Mouse (Mus musculus) regulatory T cell (primary cell): ENCODE data around the gene Gm43518.

Source experiments
- in situ Hi-C: fragments of 300-600 bp; cut with MboI, MseI; formaldehyde crosslinking; loops from one replicate; pipeline ENCODE4 v1.15.1; 2025; ENCODE audit warnings: high pct_unique_total_duplicates

The Gm43518 gene

DNA sequence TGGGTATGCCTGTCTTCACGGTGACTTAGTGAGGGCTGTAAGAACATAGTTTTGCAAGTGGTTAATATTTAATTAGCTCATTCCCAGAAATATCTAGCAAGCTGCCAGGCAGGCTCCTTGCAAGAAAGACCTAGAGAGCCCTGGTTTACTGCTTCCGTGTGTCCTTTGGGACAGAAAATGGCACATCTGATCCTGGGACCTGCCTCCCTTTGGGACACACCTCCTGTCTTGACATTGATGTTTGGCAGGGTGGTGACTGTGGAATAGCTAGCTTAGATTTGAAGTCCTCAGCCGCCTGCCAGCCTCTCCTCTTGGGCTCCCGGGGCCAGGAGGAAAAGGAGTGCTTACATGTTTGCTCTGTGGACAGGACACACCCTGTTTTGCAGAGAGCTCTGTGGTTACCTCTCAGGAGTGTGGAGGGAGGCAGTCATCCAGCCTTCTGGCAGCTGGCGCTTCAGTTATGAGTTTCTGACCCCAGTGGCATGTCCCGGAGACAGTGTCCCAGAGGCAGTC, 48.5 kb downstream of the Gm43518 start:
- in situ Hi-C loops: no loop called here

- in situ Hi-C loops: no loop called here
Observed at GRCm38 (mm10) chr5:123977231-123977630, 50.0 kb downstream of the Gm43518 start.

GRCm38 (mm10) chr5:123978131-123978530, 50.9 kb downstream of the Gm43518 start:
- in situ Hi-C loops: no loop called here

DNA sequence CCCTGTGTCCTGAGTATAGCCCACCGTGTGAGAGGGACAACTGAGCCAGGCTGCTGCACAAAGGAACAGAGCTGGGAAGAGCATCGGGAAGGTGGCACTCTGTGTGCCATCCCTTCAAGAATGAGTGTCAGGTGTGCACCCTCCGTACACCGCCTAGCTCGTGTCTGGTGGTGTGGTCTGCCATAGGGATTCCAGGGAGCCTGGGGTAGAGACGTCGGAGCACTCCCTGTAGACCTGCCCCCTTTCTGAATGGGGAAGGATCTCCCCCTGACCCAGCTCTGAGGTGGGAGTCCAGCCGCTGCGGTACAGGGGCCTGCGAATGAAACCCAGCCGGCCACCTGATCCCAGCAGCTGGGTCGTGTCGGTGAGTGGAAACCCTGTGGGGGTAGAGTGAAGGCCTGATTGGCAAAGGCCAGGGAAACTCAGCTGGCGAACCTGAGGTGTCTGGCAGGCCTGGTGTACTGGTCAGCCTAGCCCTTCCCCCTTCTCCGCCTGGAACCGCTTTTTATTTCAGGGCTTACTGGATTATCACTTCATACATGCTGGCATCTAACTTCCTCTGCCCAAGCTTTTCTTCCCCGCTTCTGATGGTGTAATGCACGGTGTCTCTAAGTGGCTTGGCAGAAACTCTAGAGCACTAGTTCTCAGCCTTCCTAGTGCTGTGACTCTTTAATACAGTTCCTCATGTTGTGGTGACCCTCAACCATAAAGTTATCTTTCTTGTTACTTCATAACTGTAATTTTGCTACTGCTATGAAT, 52.2 kb downstream of the Gm43518 start:
- in situ Hi-C loops: no loop called here

GRCm38 (mm10) chr5:123979980-123980369, 52.8 kb downstream of the Gm43518 start:
- in situ Hi-C loops: no loop called here

GRCm38 (mm10) chr5:123980521-123981249, 53.5 kb downstream of the Gm43518 start:
- in situ Hi-C loops: no loop called here

DNA sequence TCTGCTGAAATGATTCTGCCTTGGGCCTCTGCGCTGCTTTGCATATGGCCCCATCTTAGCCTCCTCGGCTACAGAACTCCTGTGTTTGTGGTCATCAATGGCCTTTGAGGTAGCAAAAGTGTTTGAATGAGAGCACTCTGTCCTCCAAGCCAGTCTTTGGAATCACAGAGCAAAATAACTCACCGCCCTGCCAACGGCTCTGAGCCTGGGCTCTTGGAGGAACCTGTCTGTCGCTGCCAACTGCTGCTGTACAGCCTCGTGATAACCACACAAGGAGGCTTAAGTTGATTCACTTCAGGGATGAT, 54.0 kb downstream of the Gm43518 start:
- in situ Hi-C loops: no loop called here

DNA sequence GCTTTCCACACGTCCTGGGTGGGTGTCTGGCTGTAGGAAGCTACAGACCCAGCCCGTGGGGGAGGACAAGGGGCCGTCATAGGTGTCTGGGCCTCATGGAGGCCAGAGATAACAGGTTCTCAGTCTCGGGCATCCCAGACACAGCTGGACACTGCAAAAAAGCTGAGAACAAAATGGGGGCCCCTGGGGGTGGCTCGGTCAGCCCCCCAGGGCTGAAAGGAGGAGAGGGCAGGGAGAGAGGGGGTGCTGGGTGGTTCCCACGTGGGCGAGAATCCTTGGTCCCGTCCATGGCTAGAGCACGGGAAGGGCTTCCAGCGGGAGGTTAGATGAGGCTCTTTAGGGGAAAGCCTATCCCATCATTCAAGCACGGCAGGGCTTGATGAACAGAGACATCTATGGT, 55.6 kb downstream of the Gm43518 start:
- in situ Hi-C loops: no loop called here

GRCm38 (mm10) chr5:123985434-123985833, 58.2 kb downstream of the Gm43518 start:
- in situ Hi-C loops: loop anchor here (5.0 kb wide), 1 partner anchor 33 kb away; no protein-coding TSS in a partner anchor

GRCm38 (mm10) chr5:123986925-123987324, 59.7 kb downstream of the Gm43518 start:
- in situ Hi-C loops: loop anchor here (5.0 kb wide), 1 partner anchor 35 kb away; no protein-coding TSS in a partner anchor

DNA sequence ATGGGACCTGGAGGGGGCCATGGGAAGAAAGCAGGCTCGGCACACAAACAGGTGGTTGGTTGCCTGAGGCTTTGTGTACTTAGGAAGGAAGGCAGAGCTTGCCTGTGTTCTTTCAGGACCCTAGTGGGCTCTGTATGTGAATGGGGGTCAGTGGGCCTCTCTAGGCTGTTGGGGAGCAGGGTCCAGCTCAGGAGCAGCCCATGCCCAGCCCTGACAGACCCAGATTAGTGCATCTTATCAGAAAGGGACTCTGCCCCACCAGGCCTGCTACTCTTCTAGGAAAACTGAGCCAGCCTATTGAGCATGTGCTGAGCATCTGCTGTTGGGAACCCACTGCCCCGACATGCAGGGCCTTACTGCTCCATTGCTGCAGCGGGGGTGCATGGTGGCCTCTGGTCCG, 60.3 kb downstream of the Gm43518 start:
- in situ Hi-C loops: loop anchor here (5.0 kb wide), 1 partner anchor 35 kb away; no protein-coding TSS in a partner anchor
